ENCODE assay signal across 13 mouse cellular contexts in the genomic region with DNA sequence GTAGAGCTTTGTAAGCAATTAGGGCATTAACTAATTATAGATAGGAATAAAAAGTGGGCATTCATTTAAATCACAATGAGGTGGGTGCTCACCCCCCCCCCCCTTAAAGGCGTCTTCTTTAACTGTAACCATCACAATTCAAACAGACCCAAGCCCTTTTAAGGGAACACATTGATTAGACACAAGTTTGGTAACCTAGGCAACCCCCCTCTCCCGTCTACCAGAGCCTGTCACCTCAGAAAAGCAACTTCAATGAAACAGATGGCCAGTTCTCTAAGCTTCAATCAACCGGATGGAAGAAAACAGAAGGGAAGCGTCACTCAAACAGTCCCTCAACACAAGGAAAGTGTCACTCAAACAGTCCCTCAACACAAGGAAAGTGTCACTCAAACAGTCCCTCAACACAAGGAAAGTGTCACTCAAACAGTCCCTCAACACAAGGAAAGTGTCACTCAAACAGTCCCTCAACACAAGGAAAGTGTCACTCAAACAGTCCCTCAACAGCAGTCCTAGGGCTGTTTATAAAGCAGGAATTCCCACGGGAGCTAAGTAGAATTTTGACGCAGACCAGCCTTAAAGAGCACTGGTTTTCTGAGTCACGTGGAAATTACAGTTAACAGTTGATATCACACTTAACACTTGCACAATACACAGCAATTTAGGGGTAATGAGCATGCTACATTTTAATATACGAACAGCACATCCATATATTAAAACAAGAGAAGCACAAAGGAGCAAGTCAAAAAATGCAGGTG. TPM values are rescaled to one million over a fixed set of nuclear protein-coding genes. Genes with fewer than 3 reads are reported as not detected.
A peak's percentile ranks its signal among the peaks of the same experiment; 100 is the strongest.
DNase-seq lines count a peak whose midpoint lies in the region; ATAC-seq and TF ChIP-seq lines count a peak whose summit lies in the region.
"Had no signal": no experiment of that assay in that cellular context is flagged by ENCODE, and none has a peak within 500 bp of the region (broad histone marks: within the 10 kb centered on the region; RNA-seq: fewer than 3 reads in every experiment).

No protein-coding gene starts in this region.

- peaks cover 15% of the 10 kb centered on the region for H3K36me3 ChIP-seq in forebrain, embryonic 10.5 days (replicated peaks)
- no peaks in the 10 kb centered on the region for H3K36me3 ChIP-seq in hindbrain, embryonic 14.5 days (replicated peaks; ENCODE audit: control insufficient read depth, insufficient read depth)
- H3K36me3 ChIP-seq in midbrain, embryonic 15.5 days (replicated peaks) = no peaks in the 10 kb centered on the region
- H3K36me3 ChIP-seq in heart, embryonic 10.5 days = no peaks in the 10 kb centered on the region
- H3K36me3 ChIP-seq: liver, embryonic 15.5 days had no signal

- no peaks in the 10 kb centered on the region; the same call in 1 of the 2 replicates for H3K27me3 ChIP-seq in forebrain, embryonic 10.5 days (ENCODE audit: poor library complexity, severe bottlenecking)
- H3K27me3 ChIP-seq in hindbrain, embryonic 14.5 days (ENCODE audit: control insufficient read depth, insufficient read depth, low read length) = no peaks in the 10 kb centered on the region
- H3K27me3 ChIP-seq in midbrain, embryonic 15.5 days (replicated peaks) = no peaks in the 10 kb centered on the region
- H3K27me3 ChIP-seq in heart, embryonic 10.5 days (ENCODE audit: insufficient read depth, poor library complexity, severe bottlenecking) = peaks cover 6% of the 10 kb centered on the region; the same call in 1 of the 2 replicates
- H3K27me3 ChIP-seq: liver, embryonic 15.5 days had no signal

- H3K9me3 ChIP-seq in forebrain, embryonic 10.5 days = no peaks in the 10 kb centered on the region
- no peaks in the 10 kb centered on the region for H3K9me3 ChIP-seq in hindbrain, embryonic 14.5 days (ENCODE audit: control insufficient read depth, low read length)
- no peaks in the 10 kb centered on the region for H3K9me3 ChIP-seq in midbrain, embryonic 15.5 days
- H3K9me3 ChIP-seq in heart, embryonic 10.5 days = no peaks in the 10 kb centered on the region
- H3K9me3 ChIP-seq: liver, embryonic 15.5 days had no signal

- H3K4me2 ChIP-seq in hindbrain, embryonic 14.5 days (replicated peaks) = no peak overlapping the region
- no peak overlapping the region for H3K4me2 ChIP-seq in midbrain, embryonic 15.5 days
- H3K4me2 ChIP-seq: liver, embryonic 15.5 days had no signal

- peaks cover 27% of the 10 kb centered on the region for H3K4me1 ChIP-seq in forebrain, embryonic 10.5 days
- H3K4me1 ChIP-seq in hindbrain, embryonic 14.5 days (replicated peaks; ENCODE audit: control insufficient read depth, insufficient read depth, low read length) = no peaks in the 10 kb centered on the region
- no peaks in the 10 kb centered on the region for H3K4me1 ChIP-seq in midbrain, embryonic 15.5 days
- no peaks in the 10 kb centered on the region for H3K4me1 ChIP-seq in heart, embryonic 10.5 days
- H3K4me1 ChIP-seq: liver, embryonic 15.5 days had no signal

- no peak for TF ChIP-seq CTCF in brain, embryonic 14.5 days (IDR thresholded peaks at IDR 0.05; ENCODE audit: borderline replicate concordance, extremely low read depth, insufficient read depth, insufficient read length)

- TF ChIP-seq POLR2A in brain, embryonic 14.5 days (IDR thresholded peaks at IDR 0.05; ENCODE audit: borderline replicate concordance, extremely low read depth, insufficient read depth, insufficient read length, poor library complexity, severe bottlenecking) = no peak

- no peak overlapping the region for H3K4me3 ChIP-seq in forebrain, embryonic 10.5 days
- no peak overlapping the region for H3K4me3 ChIP-seq in hindbrain, embryonic 14.5 days (replicated peaks; ENCODE audit: low read length)
- H3K4me3 ChIP-seq in midbrain, embryonic 15.5 days = no peak overlapping the region
- no peak overlapping the region for H3K4me3 ChIP-seq in heart, embryonic 10.5 days
- H3K4me3 ChIP-seq: liver, embryonic 15.5 days had no signal

- H3K9ac ChIP-seq in hindbrain, embryonic 14.5 days = no peak overlapping the region
- no peak overlapping the region for H3K9ac ChIP-seq in midbrain, embryonic 15.5 days
- H3K9ac ChIP-seq: liver, embryonic 15.5 days had no signal

- H3K27ac ChIP-seq in forebrain, embryonic 10.5 days = no peak overlapping the region
- 0 out of 2 replicates have a peak overlapping the region, but pooled peaks have one; percentile 26 for H3K27ac ChIP-seq in hindbrain, embryonic 14.5 days
- no peak overlapping the region for H3K27ac ChIP-seq in midbrain, embryonic 15.5 days
- H3K27ac ChIP-seq in heart, embryonic 10.5 days = no peak overlapping the region
- H3K27ac ChIP-seq: liver, embryonic 15.5 days; macrophage had no signal

- DNase-seq in brain, embryonic 14.5 days (ENCODE audit: low read depth) = peak; percentile 97
- DNase-seq in forebrain, embryonic 10.5 days (ENCODE audit: extremely low spot score, low spot score) = peak; percentile 41
- DNase-seq in hindbrain, embryonic 14.5 days (ENCODE audit: low spot score) = no peak
- DNase-seq in thymus, postnatal 25 days = no peak
- no peak for DNase-seq in lung, postnatal 14 days
- DNase-seq in heart, embryonic 10.5 days (ENCODE audit: low spot score) = no peak
- DNase-seq: kidney, postnatal 36 days; right cerebral cortex, postnatal 14 days; thymus, postnatal 4 days had no signal

- peak; percentile 77; the same call in 1 of the 2 replicates for ATAC-seq in hindbrain, embryonic 14.5 days (ENCODE audit: low FRiP score)
- peak; percentile 78; the same call in 1 of the 2 replicates for ATAC-seq in midbrain, embryonic 15.5 days (replicated peaks)
- ATAC-seq in frontal cortex, adult (ENCODE audit: low TSS enrichment) = no peak

- WGBS in forebrain, embryonic 10.5 days = 40% methylated on average over 8 of the region's 8 CpGs
- 21% methylated on average over 8 of the region's 8 CpGs for WGBS in hindbrain, embryonic 14.5 days
- 18% methylated on average over 8 of the region's 8 CpGs for WGBS in midbrain, embryonic 15.5 days
- 39% methylated on average over 8 of the region's 8 CpGs for WGBS in heart, embryonic 10.5 days

RNA-seq across cellular contexts. Expression of gene Rai14, which starts 59.1 kb away (rescaled TPM):
- 13.6 and 18.9 TPM in 2 replicates for polyA plus RNA-seq in brain, embryonic 14.5 days (2012; rRNA removed)
- polyA plus RNA-seq in forebrain, embryonic 10.5 days (2016; fragmentation: Nextera tagmentation; extraction: Ambion mirVana) = 47.8 and 50.5 TPM in 2 replicates
- 11.6 and 12.9 TPM in 2 replicates for polyA plus RNA-seq in hindbrain, embryonic 14.5 days (2014; fragmentation: Nextera tagmentation; extraction: Ambion mirVana)
- 14.0 and 14.5 TPM in 2 replicates for polyA plus RNA-seq in midbrain, embryonic 15.5 days (2015; fragmentation: Nextera tagmentation; extraction: Ambion mirVana)
- polyA plus RNA-seq in heart, embryonic 10.5 days (2016; fragmentation: Nextera tagmentation; extraction: Ambion mirVana) = 24.9 and 34.4 TPM in 2 replicates

Comparison
In these comparisons a context has a peak if more than half of its experiments do, and no peak if none do; other contexts are left out.
1. DNase-seq: peak in brain, embryonic 14.5 days (single experiment) and forebrain, embryonic 10.5 days (single experiment); none in hindbrain, embryonic 14.5 days (single experiment), thymus, postnatal 25 days (single experiment), lung, postnatal 14 days (single experiment) and heart, embryonic 10.5 days (single experiment).